Mouse (Mus musculus) limb, embryonic 14.5 days (tissue): ENCODE data around the gene Il1rapl1. TPM values are rescaled to one million over a fixed set of nuclear protein-coding genes. Genes with fewer than 3 reads are reported as not detected.

Experiments
- ATAC-seq: fragments of 200-750 bp; cut with Nextera tagmentation; 2 replicates; pipeline ENCODE4 v1.8.0; 2017; ENCODE audit warnings: low read depth, moderate number of reproducible peaks, moderate TSS enrichment; ENCODE audit not compliant: low FRiP score
- DNase-seq: peaks from one replicate; pipeline ENCODE4 v3.0.0-alpha.2; 2015; ENCODE audit warnings: low spot score
- H3K27ac ChIP-seq: fragments of 300-500 bp; sonication (generic); replicated peaks from 2 replicates; pipeline ENCODE4 v1.5.1; 2014; ENCODE audit warnings: low read depth, mild to moderate bottlenecking, low read length, moderate library complexity, mixed read lengths
- H3K27me3 ChIP-seq: fragments of 300-500 bp; sonication (generic); 2 replicates; pipeline ENCODE4 v1.6.1; 2014; ENCODE audit warnings: low read length, mixed read lengths; ENCODE audit not compliant: control insufficient read depth, insufficient read depth
- H3K36me3 ChIP-seq: fragments of 300-500 bp; sonication (generic); 2 replicates; pipeline ENCODE4 v1.6.1; 2014; ENCODE audit warnings: mild to moderate bottlenecking, low read length, moderate library complexity, mixed read lengths; ENCODE audit not compliant: control insufficient read depth, insufficient read depth
- H3K4me1 ChIP-seq: fragments of 300-500 bp; sonication (generic); 2 replicates; pipeline ENCODE4 v1.6.1; 2014; ENCODE audit warnings: antibody characterized with exemption, low read length, mixed read lengths; ENCODE audit not compliant: control insufficient read depth, insufficient read depth
- H3K4me2 ChIP-seq: fragments of 300-500 bp; sonication (generic); replicated peaks from 2 replicates; pipeline ENCODE4 v1.6.1; 2014; ENCODE audit warnings: low read depth, mild to moderate bottlenecking, low read length, moderate library complexity; ENCODE audit not compliant: severe bottlenecking
- H3K4me3 ChIP-seq: fragments of 300-500 bp; sonication (generic); replicated peaks from 2 replicates; pipeline ENCODE4 v1.5.1; 2014; ENCODE audit warnings: low read length
- H3K9ac ChIP-seq: fragments of 300-500 bp; sonication (generic); 2 replicates; pipeline ENCODE4 v1.6.1; 2014; ENCODE audit warnings: mild to moderate bottlenecking, low read depth, low read length, moderate library complexity; ENCODE audit not compliant: severe bottlenecking
- H3K9me3 ChIP-seq: fragments of 300-500 bp; sonication (generic); 2 replicates; pipeline ENCODE4 v1.6.1; 2016; ENCODE audit warnings: low read length; ENCODE audit not compliant: control insufficient read depth
- POLR2A ChIP-seq: fragments of 200-500 bp; IDR thresholded peaks from 2 replicates; pipeline ENCODE4 v1.8.0; 2012; ENCODE audit warnings: inconsistent platforms, mild to moderate bottlenecking, moderate library complexity, borderline replicate concordance; ENCODE audit not compliant: insufficient read depth, insufficient read length; ENCODE audit errors: extremely low read depth
- WGBS: fragments of 180-500 bp; shearing (Covaris S2); extraction: QIAGEN DNeasy Blood & Tissue Kit; methylation state at CpG from one replicate; pipeline ENCODE4 v1.1.7; 2014; 5-methylcytosine and 5-hydroxymethylcytosine counted together
- polyA plus RNA-seq, 2 experiments: library from polyadenylated mRNA; depleted of rRNA in 1 of 2; stranded (reverse) in 1 of 2; unstranded in 1 of 2; fragments of >200 nt; fragmentation: Nextera tagmentation in 1 of 2; extraction: Ambion mirVana in 1 of 2; gene quantifications; 2 replicates each; pipeline versions ENCODE4 v1.2.1 to v1.2.3; 2012 to 2014

The Il1rapl1 gene
- polyA plus RNA-seq, 2 experiments, result 0.14 to 0.48 TPM

DNA sequence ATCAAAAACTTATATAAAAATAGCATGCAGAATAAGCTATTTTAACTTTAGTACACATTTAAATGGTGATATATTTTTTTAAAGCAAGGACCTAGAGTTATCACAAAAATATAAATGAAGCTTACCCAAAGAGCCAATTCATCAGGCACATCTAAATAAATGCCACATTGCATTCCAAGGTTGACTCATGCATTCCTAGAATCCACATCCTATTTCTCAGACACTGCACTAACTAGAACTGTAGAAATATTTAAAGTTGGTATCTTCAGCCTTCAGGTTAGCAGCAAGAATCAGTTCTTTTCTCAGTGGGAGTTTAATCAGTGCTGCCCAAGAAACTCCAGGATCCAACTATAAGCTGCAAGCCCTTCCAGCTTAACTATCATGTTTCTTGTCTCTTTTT, 223.5 kb downstream of the Il1rapl1 start:
- no peak for DNase-seq
- H3K4me1 ChIP-seq, result no peaks in the 10 kb centered on the region
- no peak overlapping the region for H3K9ac ChIP-seq
- no peaks in the 10 kb centered on the region for H3K27me3 ChIP-seq
- H3K27ac ChIP-seq, result no peak overlapping the region
- no peak overlapping the region for H3K4me2 ChIP-seq
- no peaks in the 10 kb centered on the region for H3K9me3 ChIP-seq
- H3K36me3 ChIP-seq, result no peaks in the 10 kb centered on the region
- no peak for ATAC-seq
- no peak overlapping the region for H3K4me3 ChIP-seq
- no peak for TF ChIP-seq POLR2A

DNA sequence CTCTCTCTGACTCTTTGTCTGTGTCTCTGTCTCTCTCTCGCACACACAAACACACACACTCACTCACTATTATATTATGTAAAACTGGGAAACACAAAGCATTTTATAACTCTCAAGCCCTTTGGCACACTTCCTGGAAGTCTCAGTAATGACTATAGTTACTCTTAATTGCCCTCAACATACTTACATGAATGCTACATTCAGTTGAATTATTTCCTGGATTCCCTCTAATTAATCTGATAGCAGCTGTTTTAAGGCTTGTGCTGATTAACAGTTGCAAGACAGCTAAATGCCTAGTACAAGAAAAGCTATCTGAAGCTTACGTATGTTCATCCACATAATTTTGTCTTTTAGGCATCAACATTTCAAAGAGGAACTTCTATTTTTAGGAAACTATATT, 261.3 kb downstream of the Il1rapl1 start:
- ATAC-seq (no peak), DNase-seq (no peak)
- WGBS, result 77% methylated on average over 2 of the region's 2 CpGs

DNA sequence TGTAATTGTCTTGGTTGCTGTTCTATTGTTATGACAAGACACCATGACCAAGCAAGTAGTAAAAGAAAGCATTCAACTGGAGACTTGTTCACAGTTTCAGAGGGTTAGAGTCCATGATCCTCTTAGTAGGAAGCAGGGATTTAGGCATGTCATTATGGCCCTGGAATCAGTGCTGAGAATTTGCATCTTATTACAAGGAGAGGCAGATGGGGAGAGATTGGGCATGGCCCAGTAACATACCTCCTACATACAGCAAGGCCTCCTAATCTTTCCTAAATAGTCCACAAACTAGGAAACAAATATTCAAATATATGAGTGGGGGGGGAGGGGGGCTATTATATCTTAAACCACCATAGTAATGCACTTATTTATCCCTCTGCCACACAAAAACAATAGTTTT, 301.6 kb downstream of the Il1rapl1 start:
- Histone ChIP-seq H3K9ac (no peak overlapping the region), H3K4me3 (no peak overlapping the region), H3K27ac (no peak overlapping the region), H3K27me3 (no peaks in the 10 kb centered on the region), H3K4me1 (no peaks in the 10 kb centered on the region), H3K4me2 (no peak overlapping the region), H3K9me3 (no peaks in the 10 kb centered on the region), H3K36me3 (no peaks in the 10 kb centered on the region)
- DNase-seq, result no peak
- ATAC-seq, result no peak
- TF ChIP-seq POLR2A, result no peak

More for the DNA sequence above, 261.3 kb downstream of the Il1rapl1 start:
- Histone ChIP-seq H3K9ac (no peak overlapping the region), H3K4me2 (no peak overlapping the region), H3K4me1 (no peaks in the 10 kb centered on the region), H3K4me3 (no peak overlapping the region), H3K27ac (no peak overlapping the region), H3K36me3 (no peaks in the 10 kb centered on the region), H3K9me3 (no peaks in the 10 kb centered on the region), H3K27me3 (no peaks in the 10 kb centered on the region)
- no peak for TF ChIP-seq POLR2A

GRCm38 (mm10) chrX:87807717-87808116, 307.7 kb downstream of the Il1rapl1 start:
- no peak for DNase-seq
- Histone ChIP-seq H3K4me2 (no peak overlapping the region), H3K4me1 (no peaks in the 10 kb centered on the region), H3K9ac (no peak overlapping the region), H3K36me3 (no peaks in the 10 kb centered on the region), H3K27ac (no peak overlapping the region), H3K9me3 (no peaks in the 10 kb centered on the region), H3K4me3 (no peak overlapping the region), H3K27me3 (no peaks in the 10 kb centered on the region)
- 41% methylated on average over 1 of the region's 1 CpGs for WGBS
- no peak for TF ChIP-seq POLR2A
- ATAC-seq, result no peak

GRCm38 (mm10) chrX:87793011-87793410, 322.4 kb downstream of the Il1rapl1 start:
- no peaks in the 10 kb centered on the region for H3K36me3 ChIP-seq
- H3K9ac ChIP-seq, result no peak overlapping the region
- no peaks in the 10 kb centered on the region for H3K9me3 ChIP-seq
- H3K4me2 ChIP-seq, result no peak overlapping the region
- no peaks in the 10 kb centered on the region for H3K27me3 ChIP-seq
- ATAC-seq, result no peak
- TF ChIP-seq POLR2A, result no peak
- no peak for DNase-seq
- no peaks in the 10 kb centered on the region for H3K4me1 ChIP-seq
- H3K4me3 ChIP-seq, result no peak overlapping the region
- H3K27ac ChIP-seq, result no peak overlapping the region

- no peak overlapping the region for H3K27ac ChIP-seq
- H3K36me3 ChIP-seq, result no peaks in the 10 kb centered on the region
- H3K9ac ChIP-seq, result no peak overlapping the region
- DNase-seq (no peak), ATAC-seq (no peak)
- no peak overlapping the region for H3K4me2 ChIP-seq
- no peaks in the 10 kb centered on the region for H3K9me3 ChIP-seq
- H3K4me3 ChIP-seq, result no peak overlapping the region
- no peak for TF ChIP-seq POLR2A
- H3K4me1 ChIP-seq, result no peaks in the 10 kb centered on the region
- no peaks in the 10 kb centered on the region for H3K27me3 ChIP-seq
- WGBS, result 73% methylated on average over 2 of the region's 2 CpGs
Observed at GRCm38 (mm10) chrX:87710589-87710988, 404.9 kb downstream of the Il1rapl1 start.
